Mouse (Mus musculus) spleen, adult 2 months (tissue): Measurements from ENCODE around the gene Smco1. TPM values are rescaled to one million over a fixed set of nuclear protein-coding genes. Genes with fewer than 3 reads are reported as not detected.
"Not testable (repeated sequence)": the region's sequence is repeated elsewhere in the genome, so short reads cannot be mapped to it uniquely, and the experiment has no call there.

Experiments
- DNase-seq, 2 experiments: peaks; one replicate each; pipeline versions ENCODE4 v3.0.0 to v3.0.0-alpha.2; 2012 to 2021; ENCODE audit warnings: low spot score in 2 of 2, low read depth in 1 of 2
- H3K27ac ChIP-seq: fragments of 200-500 bp; 2 replicates; pipeline ENCODE4 v1.5.1; 2012; ENCODE audit warnings: low read length, inconsistent platforms; ENCODE audit not compliant: insufficient read depth
- H3K27me3 ChIP-seq: fragments of 200-500 bp; 2 replicates; pipeline ENCODE4 v1.6.1; 2012; ENCODE audit warnings: mild to moderate bottlenecking, moderate library complexity, low read length, inconsistent platforms; ENCODE audit not compliant: control insufficient read depth, insufficient read depth
- H3K36me3 ChIP-seq: fragments of 200-500 bp; 2 replicates; pipeline ENCODE4 v1.6.1; 2012; ENCODE audit warnings: mild to moderate bottlenecking, low read length, inconsistent platforms; ENCODE audit not compliant: control insufficient read depth, insufficient read depth
- H3K4me1 ChIP-seq: fragments of 200-500 bp; 2 replicates; pipeline ENCODE4 v1.6.1; 2011; ENCODE audit warnings: inconsistent platforms; ENCODE audit not compliant: control insufficient read depth, insufficient read depth, insufficient read length
- H3K4me3 ChIP-seq: fragments of 200-500 bp; 2 replicates; pipeline ENCODE4 v1.5.1; 2011; ENCODE audit warnings: mild to moderate bottlenecking, inconsistent platforms; ENCODE audit not compliant: insufficient read depth, insufficient read length; ENCODE audit errors: extremely low read depth
- CTCF ChIP-seq: fragments of 200-500 bp; IDR thresholded peaks from 2 replicates; pipeline ENCODE4 v1.5.1; 2011; ENCODE audit warnings: mild to moderate bottlenecking, inconsistent platforms; ENCODE audit not compliant: insufficient read depth, insufficient read length, insufficient replicate concordance; ENCODE audit errors: extremely low read depth
- POLR2A ChIP-seq: fragments of 200-500 bp; IDR thresholded peaks from 2 replicates; pipeline ENCODE4 v1.6.1; 2011; ENCODE audit warnings: low read depth, low read length, inconsistent platforms
- WGBS: fragments of 180-500 bp; shearing (Covaris S2); methylation state at CpG from one replicate; pipeline ENCODE4 v1.1.7; 2018; 5-methylcytosine and 5-hydroxymethylcytosine counted together
- polyA plus RNA-seq: library from polyadenylated mRNA; depleted of rRNA; stranded (reverse); fragments of >200 nt; gene quantifications from 2 replicates; pipeline ENCODE4 v1.2.3, GENCODE M21; 2012; rRNA removed

Gene Smco1
- polyA plus RNA-seq: not detected in 2 replicates

DNA sequence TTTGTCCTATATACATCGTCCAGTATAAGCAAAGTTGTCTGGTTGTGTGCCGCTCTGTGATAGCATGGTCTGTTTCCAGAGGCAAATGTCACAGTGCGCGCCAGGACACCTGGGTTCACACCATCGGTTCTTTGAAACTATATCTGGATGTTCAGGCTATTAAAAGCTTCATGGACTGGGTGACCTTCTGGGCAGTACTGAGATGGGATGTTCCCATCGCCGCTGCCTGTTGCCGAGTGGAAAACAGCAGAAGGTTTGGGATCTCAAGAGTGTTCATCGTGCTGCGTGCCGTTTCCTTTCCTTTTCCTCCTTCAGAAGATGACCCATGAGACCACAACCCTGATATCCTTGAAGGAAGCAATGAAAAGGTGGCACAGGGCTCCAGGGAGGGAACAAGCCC, at the start of gene Smco1:
Gene Smco1, plus strand, starts transcription at position 178 of the 400 bp plus-strand sequence.
- no peak for DNase-seq

DNA sequence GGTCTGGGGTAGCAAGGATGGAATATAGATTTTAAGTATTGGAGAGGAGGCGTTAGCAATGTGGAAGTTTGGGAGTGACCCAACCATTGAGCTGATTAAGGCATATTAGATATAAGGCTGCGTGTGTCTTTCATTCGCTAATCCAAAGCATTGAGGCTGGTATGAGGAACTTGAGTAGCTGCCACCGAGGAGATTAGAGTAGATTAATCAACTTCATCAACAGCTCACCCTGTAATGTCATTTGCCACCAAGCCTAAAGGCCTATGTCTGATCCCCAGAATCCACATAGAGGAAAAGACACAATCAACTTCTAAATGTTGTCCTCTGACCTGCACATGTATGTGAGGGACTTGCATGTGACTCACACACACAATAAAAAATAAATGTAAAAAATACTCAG, 49.5 kb upstream of the Smco1 start:
- TF ChIP-seq POLR2A (no peak), CTCF (no peak)
- no peak for DNase-seq
- H3K36me3 ChIP-seq: no peaks in the 10 kb centered on the region
- no peaks in the 10 kb centered on the region for H3K27me3 ChIP-seq
- H3K27ac ChIP-seq: no peak overlapping the region
- whole genome bisulfite sequencing: 78% methylated on average over 4 of the region's 4 CpGs
- no peak overlapping the region for H3K4me3 ChIP-seq
- no peaks in the 10 kb centered on the region for H3K4me1 ChIP-seq

More for the DNA sequence above, at the start of gene Smco1:
- TF ChIP-seq CTCF: no peak
- no peak for TF ChIP-seq POLR2A
- Histone ChIP-seq H3K4me1 (peaks cover 9% of the 10 kb centered on the region; the same call in 1 of the 2 replicates), H3K4me3 (no peak within 1 kb of the TSS), H3K27me3 (no peaks in the 10 kb centered on the region), H3K27ac (no peak within 1 kb of the TSS), H3K36me3 (no peaks in the 10 kb centered on the region)
- 90% methylated on average over 11 of the region's 11 CpGs for WGBS

DNA sequence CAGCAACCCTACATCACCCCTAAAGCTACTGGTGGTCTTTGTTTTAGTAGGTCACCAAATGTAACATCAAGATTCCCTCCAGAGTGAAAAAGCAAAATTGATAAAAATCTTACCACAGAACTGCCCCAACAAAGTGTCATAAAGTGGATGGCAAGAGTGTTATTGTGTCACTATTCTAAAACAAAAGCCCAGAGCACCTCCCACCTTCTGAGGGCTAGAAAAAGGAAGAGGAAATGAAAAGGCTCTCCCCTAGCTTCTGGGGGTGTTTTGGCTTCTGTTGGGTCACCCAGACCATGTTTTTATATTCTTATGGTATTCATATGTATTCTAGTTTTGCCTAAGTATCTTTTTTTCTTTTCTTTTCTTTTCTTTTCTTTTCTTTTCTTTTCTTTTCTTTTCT, 48.9 kb upstream of the Smco1 start:
- Histone ChIP-seq H3K27ac (no peak overlapping the region), H3K36me3 (no peaks in the 10 kb centered on the region), H3K4me3 (no peak overlapping the region), H3K27me3 (no peaks in the 10 kb centered on the region), H3K4me1 (no peaks in the 10 kb centered on the region)
- no peak for TF ChIP-seq POLR2A
- TF ChIP-seq CTCF: no peak
- DNase-seq: no peak

DNA sequence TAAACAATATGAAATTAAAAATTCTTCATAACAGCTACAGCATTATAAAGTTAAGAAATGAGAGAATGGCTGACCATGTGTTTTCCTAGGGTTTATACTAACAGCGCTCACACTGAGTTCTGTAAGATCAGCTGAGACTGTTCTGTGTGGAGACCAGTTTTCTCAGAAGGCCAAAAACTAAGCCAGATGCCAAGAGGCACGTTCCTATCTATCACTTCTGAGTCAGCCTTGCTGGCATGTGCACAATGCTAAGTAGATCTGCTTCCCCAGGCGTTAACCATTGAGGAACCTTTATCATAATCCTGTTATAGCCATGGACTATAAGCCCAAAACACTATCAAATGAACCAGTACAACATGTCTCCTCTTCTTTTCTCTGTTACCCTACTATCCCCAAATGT, 39.2 kb upstream of the Smco1 start:
- not testable (repeated sequence) for H3K4me1 ChIP-seq, H3K4me3 ChIP-seq, H3K27ac ChIP-seq, DNase-seq, H3K27me3 ChIP-seq
- WGBS: 80% methylated on average over 3 of the region's 3 CpGs
- H3K36me3 ChIP-seq: peaks cover 11% of the 10 kb centered on the region

DNA sequence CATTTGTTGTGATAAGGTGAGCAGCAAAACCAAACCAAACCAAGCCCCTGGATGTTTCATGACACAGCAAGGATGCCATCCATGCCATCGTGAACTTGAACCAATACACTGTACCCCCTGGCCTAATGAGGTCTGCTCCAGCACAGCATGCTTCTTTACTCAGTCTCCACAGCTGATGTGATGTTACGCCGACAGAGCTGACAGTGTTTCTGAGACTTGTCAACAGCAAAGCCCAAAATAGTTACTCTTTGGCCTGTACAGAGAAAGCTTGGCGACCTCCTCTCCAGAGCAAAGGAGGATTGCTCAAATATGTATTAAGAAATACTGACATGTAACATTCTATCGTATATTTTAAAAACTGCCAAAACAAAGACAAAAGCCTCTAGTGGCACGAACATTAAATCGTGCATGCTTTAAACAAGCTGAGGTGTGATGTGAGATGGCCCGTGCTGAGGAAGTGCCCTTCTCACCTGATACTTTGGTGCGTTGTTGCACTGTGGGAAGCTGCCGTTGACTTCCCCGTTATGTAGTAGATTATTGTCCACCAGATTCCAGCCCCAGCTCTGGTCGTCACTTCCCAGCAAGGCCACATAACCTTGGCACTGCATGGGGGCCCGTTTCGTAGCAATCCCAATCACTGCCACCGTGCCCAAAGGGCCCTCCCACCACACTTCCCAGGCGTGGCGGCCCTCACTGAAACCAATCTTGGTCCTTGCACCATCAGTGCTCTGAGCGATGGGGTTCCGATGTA, 33.2 kb upstream of the Smco1 start:
- Histone ChIP-seq H3K27ac (no peak overlapping the region), H3K36me3 (peaks cover 10% of the 10 kb centered on the region), H3K4me1 (no peaks in the 10 kb centered on the region), H3K4me3 (no peak overlapping the region), H3K27me3 (no peaks in the 10 kb centered on the region)
- WGBS: 92% methylated on average over 19 of the region's 19 CpGs
- DNase-seq: no peak
- no peak for TF ChIP-seq CTCF
- no peak for TF ChIP-seq POLR2A

DNA sequence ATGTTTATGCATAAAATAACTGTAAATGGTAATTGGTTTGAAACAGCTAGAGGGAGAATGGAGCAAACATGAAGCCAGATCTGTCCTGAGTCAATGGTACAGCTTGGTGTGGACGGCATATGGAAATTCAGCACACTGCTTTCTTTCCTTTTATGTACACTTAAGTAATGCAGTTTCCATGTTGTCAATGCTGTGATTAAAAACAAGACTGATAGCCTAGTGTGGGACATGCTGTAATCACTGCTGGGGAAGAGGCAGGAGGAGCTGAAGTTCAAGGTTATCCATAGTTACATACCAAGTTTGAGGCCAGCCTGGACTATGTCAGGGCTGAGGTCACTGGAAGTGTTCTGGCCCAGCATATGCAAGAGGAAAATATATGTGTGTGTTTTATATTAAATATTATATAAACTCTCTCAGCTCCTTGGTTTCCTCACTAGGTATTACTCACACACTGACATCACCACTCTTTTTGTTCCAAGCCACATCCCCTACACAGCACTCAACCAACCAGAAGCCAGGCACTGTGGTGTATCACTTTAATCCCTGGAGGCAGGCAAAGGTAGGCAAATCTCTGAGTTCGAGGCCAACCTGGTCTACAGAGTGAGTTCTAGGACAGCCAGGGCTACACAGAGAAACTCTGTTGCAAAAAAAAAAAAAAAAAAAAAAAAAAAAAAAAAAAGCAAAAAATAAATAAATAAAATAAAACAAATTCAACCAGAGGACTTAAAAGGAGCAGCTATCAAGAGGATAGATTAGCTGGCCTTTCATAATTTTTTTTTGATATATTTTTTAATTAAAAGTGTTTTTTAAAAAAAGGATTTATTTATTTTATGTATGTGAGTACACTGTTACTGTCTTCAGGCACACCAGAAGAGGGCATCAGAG, 31.6 kb upstream of the Smco1 start:
- H3K27ac ChIP-seq: no peak overlapping the region
- WGBS: 91% methylated on average over 2 of the region's 2 CpGs
- H3K4me3 ChIP-seq: no peak overlapping the region
- no peak for TF ChIP-seq POLR2A
- no peak for TF ChIP-seq CTCF
- H3K36me3 ChIP-seq: peaks cover 8% of the 10 kb centered on the region
- DNase-seq: no peak
- no peaks in the 10 kb centered on the region for H3K27me3 ChIP-seq
- no peaks in the 10 kb centered on the region for H3K4me1 ChIP-seq

DNA sequence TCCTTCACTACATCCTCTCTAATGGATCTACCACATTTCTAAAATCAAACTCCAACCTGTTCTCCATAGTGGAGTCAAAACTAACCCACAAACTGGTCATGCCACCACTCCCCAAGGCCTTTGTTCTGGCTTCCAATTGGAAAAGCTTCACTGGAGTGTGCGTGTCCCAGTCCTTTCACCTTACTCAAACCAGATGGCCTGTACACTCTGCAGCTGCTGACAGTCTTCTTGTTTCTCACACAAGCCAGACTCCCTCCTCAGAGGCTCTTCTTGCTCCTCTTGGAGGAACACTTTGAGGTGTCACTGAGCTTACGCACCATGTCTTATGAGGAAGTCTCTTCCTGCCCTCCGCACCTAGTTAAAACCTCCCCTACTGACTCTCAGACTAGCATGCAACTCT, 27.4 kb upstream of the Smco1 start:
- no peak for DNase-seq
- Histone ChIP-seq H3K27ac (no peak overlapping the region), H3K36me3 (no peaks in the 10 kb centered on the region), H3K4me1 (no peaks in the 10 kb centered on the region; the same call in 1 of the 2 replicates), H3K27me3 (no peaks in the 10 kb centered on the region), H3K4me3 (no peak overlapping the region)
- WGBS: 91% methylated on average over 3 of the region's 3 CpGs
- TF ChIP-seq CTCF (no peak), POLR2A (no peak)
